In genomic region chr11:77867419-77868083, GRCm38 (mm10) we compare ENCODE assay signal across 13 mouse cellular contexts. TPM values are rescaled to one million over a fixed set of nuclear protein-coding genes. Genes with fewer than 3 reads are reported as not detected.
DNase-seq lines count a peak whose midpoint lies in the region; ATAC-seq lines count a peak whose summit lies in the region.
"Had no signal": no experiment of that assay in that cellular context is flagged by ENCODE, and none has a peak within 500 bp of the region (broad histone marks: within the 10 kb centered on the region; RNA-seq: fewer than 3 reads in every experiment).

No protein-coding gene starts in this region.

- H3K9me3 ChIP-seq in embryonic facial prominence, embryonic 13.5 days = no peaks in the 10 kb centered on the region
- H3K9me3 ChIP-seq in hindbrain, embryonic 12.5 days (replicated peaks) = no peaks in the 10 kb centered on the region
- no peaks in the 10 kb centered on the region for H3K9me3 ChIP-seq in midbrain, embryonic 13.5 days

- no peak overlapping the region for H3K4me3 ChIP-seq in embryonic facial prominence, embryonic 13.5 days
- H3K4me3 ChIP-seq in hindbrain, embryonic 12.5 days = no peak overlapping the region
- no peak overlapping the region for H3K4me3 ChIP-seq in midbrain, embryonic 13.5 days (replicated peaks)

- H3K4me1 ChIP-seq in embryonic facial prominence, embryonic 13.5 days = peaks cover 39% of the 10 kb centered on the region
- peaks cover 55% of the 10 kb centered on the region for H3K4me1 ChIP-seq in hindbrain, embryonic 12.5 days
- H3K4me1 ChIP-seq in midbrain, embryonic 13.5 days (replicated peaks) = peaks cover 79% of the 10 kb centered on the region

- H3K27ac ChIP-seq in embryonic facial prominence, embryonic 13.5 days = no peak overlapping the region
- H3K27ac ChIP-seq in hindbrain, embryonic 12.5 days = peak overlapping the region; percentile 64
- H3K27ac ChIP-seq in midbrain, embryonic 13.5 days = peak overlapping the region; percentile 76

- H3K27me3 ChIP-seq in embryonic facial prominence, embryonic 13.5 days = peaks cover 39% of the 10 kb centered on the region
- H3K27me3 ChIP-seq in hindbrain, embryonic 12.5 days = peaks cover 45% of the 10 kb centered on the region
- H3K27me3 ChIP-seq in midbrain, embryonic 13.5 days = peaks cover 35% of the 10 kb centered on the region

- peak; percentile 28 for DNase-seq in MN1 (ENCODE audit: low spot score)
- DNase-seq in gastrocnemius, adult 18-20 months (ENCODE audit: low spot score) = no peak
- DNase-seq in adrenal gland, postnatal 25 days = no peak
- DNase-seq in heart, postnatal 10 days = no peak
- no peak for DNase-seq in right cerebral cortex, adult 2 months (ENCODE audit: low spot score in 2 of 2)
- DNase-seq: adrenal gland, postnatal 14 days; cerebellum, adult 8-10 months; liver, postnatal 0 days had no signal

- 12% methylated on average over 10 of the region's 12 CpGs for WGBS in embryonic facial prominence, embryonic 13.5 days
- WGBS in hindbrain, embryonic 12.5 days = 15% methylated on average over 11 of the region's 12 CpGs
- WGBS in midbrain, embryonic 13.5 days = 5% methylated on average over 11 of the region's 12 CpGs

- intact Hi-C loops in heart, postnatal 10 days (cut with DNase I) = no loop called here

- 0 out of 2 replicates have a peak overlapping the region, but pooled peaks have one; percentile 7 for H3K4me2 ChIP-seq in embryonic facial prominence, embryonic 13.5 days
- no peak overlapping the region for H3K4me2 ChIP-seq in hindbrain, embryonic 12.5 days (replicated peaks)
- H3K4me2 ChIP-seq in midbrain, embryonic 13.5 days (replicated peaks) = 0 out of 2 replicates have a peak overlapping the region, but pooled peaks have one; percentile 9

- peaks cover 17% of the 10 kb centered on the region for H3K36me3 ChIP-seq in embryonic facial prominence, embryonic 13.5 days
- H3K36me3 ChIP-seq in hindbrain, embryonic 12.5 days = peaks cover 9% of the 10 kb centered on the region
- peaks cover 11% of the 10 kb centered on the region for H3K36me3 ChIP-seq in midbrain, embryonic 13.5 days

- no peak overlapping the region for H3K9ac ChIP-seq in embryonic facial prominence, embryonic 13.5 days
- H3K9ac ChIP-seq in hindbrain, embryonic 12.5 days = peak overlapping the region; percentile 19; the same call in 1 of the 2 replicates
- H3K9ac ChIP-seq in midbrain, embryonic 13.5 days (replicated peaks) = no peak overlapping the region
- H3K9ac ChIP-seq: liver, postnatal 0 days had no signal

- no peak for ATAC-seq in embryonic facial prominence, embryonic 13.5 days (ENCODE audit: insufficient number of reproducible peaks, insufficient read depth, low FRiP score, low TSS enrichment, low read depth)
- ATAC-seq in hindbrain, embryonic 12.5 days (ENCODE audit: low FRiP score) = peak; percentile 33; the same call in 1 of the 2 replicates
- peak; percentile 34 for ATAC-seq in midbrain, embryonic 13.5 days
- ATAC-seq: intestine, embryonic 16.5 days; liver, postnatal 0 days had no signal

RNA-seq across cellular contexts. Expression of gene Pipox, which starts 26.3 kb away (rescaled TPM):
- 1.1 and 1.3 TPM in 2 replicates for polyA plus RNA-seq in embryonic facial prominence, embryonic 13.5 days (2015; fragmentation: Nextera tagmentation; extraction: Ambion mirVana)
- 5.0 and 7.1 TPM in 2 replicates for polyA plus RNA-seq in hindbrain, embryonic 12.5 days (2016; fragmentation: Nextera tagmentation; extraction: Ambion mirVana)
- 8.6 and 11.0 TPM in 2 replicates for polyA plus RNA-seq in midbrain, embryonic 13.5 days (2015; fragmentation: Nextera tagmentation; extraction: Ambion mirVana)
- total RNA-seq in gastrocnemius, adult 18-20 months (2021) = not detected
- 3.8 and 4.6 TPM in 2 replicates for total RNA-seq in adrenal gland, postnatal 25 days (2021)
- total RNA-seq in heart, postnatal 10 days (2021) = 1 to 10 TPM; 1.2 to 1.4 TPM
- total RNA-seq: megakaryocyte-erythroid progenitor cell, adult 5-6 weeks had no signal
